Mouse (Mus musculus) limb, embryonic 15.5 days (tissue): ENCODE measurements at regions not wholly inside any gene's neighbourhood (a gene's known extent, or its start where the extent isn't known, plus 50 kb on each side); places are given as distances from the start of the nearest gene placed in this dataset.

Source experiments
- ATAC-seq: fragments of 200-750 bp; cut with Nextera tagmentation; 2 replicates; pipeline ENCODE4 v1.8.0; 2017; ENCODE audit warnings: low read depth, moderate TSS enrichment; ENCODE audit not compliant: insufficient number of reproducible peaks, low FRiP score, low TSS enrichment
- H3K27ac ChIP-seq: fragments of 300-500 bp; sonication (generic); 2 replicates; pipeline ENCODE4 v1.5.1; 2015; ENCODE audit warnings: moderate library complexity, mild to moderate bottlenecking, inconsistent platforms
- H3K27me3 ChIP-seq: fragments of 300-500 bp; sonication (generic); 2 replicates; pipeline ENCODE4 v1.6.1; 2015; ENCODE audit warnings: inconsistent platforms
- H3K36me3 ChIP-seq: fragments of 300-500 bp; sonication (generic); 2 replicates; pipeline ENCODE4 v1.6.1; 2015; ENCODE audit warnings: inconsistent platforms
- H3K4me1 ChIP-seq: fragments of 300-500 bp; sonication (generic); 2 replicates; pipeline ENCODE4 v1.6.1; 2015; ENCODE audit warnings: inconsistent platforms
- H3K4me2 ChIP-seq: fragments of 300-500 bp; sonication (generic); 2 replicates; pipeline ENCODE4 v1.6.1; 2015; ENCODE audit warnings: mild to moderate bottlenecking, inconsistent platforms
- H3K4me3 ChIP-seq: fragments of 300-500 bp; sonication (generic); 2 replicates; pipeline ENCODE4 v1.5.1; 2015; ENCODE audit warnings: mild to moderate bottlenecking, inconsistent platforms
- H3K9ac ChIP-seq: fragments of 300-500 bp; sonication (generic); 2 replicates; pipeline ENCODE4 v1.6.1; 2015; ENCODE audit warnings: inconsistent platforms
- H3K9me3 ChIP-seq: fragments of 300-500 bp; sonication (generic); 2 replicates; pipeline ENCODE4 v1.6.1; 2016; ENCODE audit warnings: inconsistent platforms
- WGBS: fragments of 180-500 bp; shearing (Covaris S2); methylation state at CpG from one replicate; pipeline ENCODE4 v1.1.7; 2015; 5-methylcytosine and 5-hydroxymethylcytosine counted together

DNA sequence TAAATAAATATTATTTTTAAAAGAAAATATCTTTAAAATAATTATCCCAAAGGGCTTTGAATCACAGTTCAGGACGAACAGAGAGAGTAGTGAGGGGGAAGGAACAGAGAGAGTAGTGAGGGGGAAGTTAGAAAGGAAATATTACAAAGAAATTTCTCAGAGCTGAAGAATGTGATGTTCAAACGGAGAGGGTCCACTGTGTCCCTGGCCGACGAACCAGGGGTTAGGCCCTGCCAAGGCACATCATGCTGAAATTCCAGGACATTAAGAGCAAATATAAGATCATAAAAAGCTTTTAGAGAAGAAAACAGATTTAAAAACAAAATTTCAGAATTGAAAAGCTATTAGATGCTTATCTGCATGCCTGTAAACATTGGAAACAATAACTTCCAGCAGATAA is 61.6 kb downstream of the Skor1 start:
- Histone ChIP-seq H3K36me3 (no peaks in the 10 kb centered on the region), H3K4me2 (no peak overlapping the region), H3K9ac (no peak overlapping the region), H3K9me3 (no peaks in the 10 kb centered on the region), H3K4me3 (no peak overlapping the region), H3K27me3 (no peaks in the 10 kb centered on the region), H3K27ac (no peak overlapping the region), H3K4me1 (peaks cover 15% of the 10 kb centered on the region; the same call in 1 of the 2 replicates)
- 57% methylated on average over 4 of the region's 4 CpGs for WGBS
- no peak for ATAC-seq

DNA sequence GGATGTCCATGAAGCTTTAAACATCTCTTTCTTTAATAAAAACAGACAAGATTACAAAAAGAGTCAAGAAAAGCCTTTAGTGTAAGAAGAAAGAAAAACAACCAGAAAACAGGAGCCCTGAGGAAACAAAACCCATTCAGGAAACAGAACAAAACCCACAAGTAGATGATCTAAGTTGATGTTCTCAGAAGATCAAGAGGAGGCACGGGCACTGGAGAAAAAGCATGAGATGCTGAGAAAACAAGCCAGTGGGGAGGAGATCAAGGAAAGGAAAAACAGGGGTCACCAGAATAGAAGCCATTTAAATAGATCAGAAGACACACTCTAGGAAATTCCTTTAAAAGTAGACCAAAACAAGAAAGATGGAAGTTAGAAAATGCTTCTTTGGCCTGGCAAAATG is 62.1 kb downstream of the Skor1 start:
- Histone ChIP-seq H3K27ac (no peak overlapping the region), H3K9me3 (no peaks in the 10 kb centered on the region), H3K27me3 (no peaks in the 10 kb centered on the region), H3K4me1 (peaks cover 10% of the 10 kb centered on the region; the same call in 1 of the 2 replicates), H3K4me3 (no peak overlapping the region), H3K4me2 (no peak overlapping the region), H3K9ac (no peak overlapping the region), H3K36me3 (no peaks in the 10 kb centered on the region)
- no peak for ATAC-seq
- WGBS, result 68% methylated on average over 1 of the region's 1 CpGs

DNA sequence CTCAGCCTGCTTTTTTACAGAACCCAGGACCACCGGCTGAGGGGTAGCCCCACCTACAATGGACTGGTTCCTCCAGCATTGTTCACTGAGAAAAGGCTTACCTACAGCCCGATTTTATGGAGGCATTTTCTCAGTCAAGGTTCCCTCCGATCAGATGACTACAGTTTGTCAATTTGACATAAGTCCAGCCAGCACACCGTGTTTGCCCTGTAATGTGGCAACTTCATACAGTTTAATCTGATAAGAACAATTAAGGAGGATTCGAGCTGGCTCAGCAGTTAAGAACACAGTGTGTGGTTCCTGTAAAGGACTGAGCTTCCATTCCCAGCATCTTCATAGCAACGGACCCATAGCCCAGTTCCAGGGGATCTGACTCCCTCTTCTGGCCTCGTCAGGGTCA is 65.9 kb downstream of the Skor1 start:
- Histone ChIP-seq H3K9me3 (no peaks in the 10 kb centered on the region), H3K4me1 (0 out of 2 replicates have a peak, but pooled peaks cover 2% of the 10 kb centered on the region), H3K27me3 (no peaks in the 10 kb centered on the region), H3K4me3 (no peak overlapping the region), H3K27ac (no peak overlapping the region), H3K9ac (no peak overlapping the region), H3K4me2 (no peak overlapping the region), H3K36me3 (no peaks in the 10 kb centered on the region)
- WGBS, result 81% methylated on average over 7 of the region's 7 CpGs
- ATAC-seq, result no peak

DNA sequence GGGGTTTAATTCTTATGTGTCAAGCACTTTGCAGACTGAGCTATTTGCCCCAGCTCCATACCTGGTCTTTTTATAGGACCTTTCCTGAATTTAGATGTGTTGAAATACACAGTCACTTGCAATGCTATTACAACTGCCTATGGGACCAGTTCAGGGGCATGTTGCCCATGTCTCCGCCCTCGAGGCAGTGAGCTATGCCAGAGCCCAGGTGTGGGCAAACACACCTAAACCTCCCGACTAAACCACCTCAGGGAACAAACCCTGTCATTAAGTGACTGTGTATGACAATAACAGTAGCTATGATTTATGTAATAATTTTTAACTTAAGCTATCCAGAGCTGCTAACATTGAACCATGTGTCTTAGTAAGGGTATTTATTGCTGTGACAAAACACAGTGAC is 66.5 kb downstream of the Skor1 start:
- 61% methylated on average over 3 of the region's 3 CpGs for WGBS
- Histone ChIP-seq H3K27ac (no peak overlapping the region), H3K36me3 (no peaks in the 10 kb centered on the region), H3K9ac (no peak overlapping the region), H3K4me1 (0 out of 2 replicates have a peak, but pooled peaks cover 2% of the 10 kb centered on the region), H3K4me3 (no peak overlapping the region), H3K4me2 (no peak overlapping the region), H3K27me3 (no peaks in the 10 kb centered on the region), H3K9me3 (no peaks in the 10 kb centered on the region)
- no peak for ATAC-seq

DNA sequence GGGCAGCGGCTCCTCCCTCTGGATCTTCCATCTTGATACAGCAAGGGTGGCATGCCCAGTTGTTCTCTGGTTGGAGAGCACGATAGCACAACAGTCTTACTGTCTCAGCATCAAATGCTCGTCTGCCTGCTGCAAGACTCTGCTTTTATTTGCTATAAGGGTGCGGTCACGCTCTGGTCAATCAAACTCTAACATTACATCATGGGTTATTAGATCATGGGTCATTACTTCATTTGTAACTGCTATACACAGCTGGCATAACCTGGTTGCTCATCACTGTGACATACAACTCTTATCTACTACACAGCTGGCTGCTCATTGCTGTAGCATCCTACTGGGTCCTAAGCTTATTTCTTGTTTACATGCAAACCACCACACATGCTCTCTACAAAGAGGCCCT is 68.4 kb downstream of the Skor1 start:
- no peaks in the 10 kb centered on the region for H3K36me3 ChIP-seq
- H3K9ac ChIP-seq, result no peak overlapping the region
- H3K4me3 ChIP-seq, result no peak overlapping the region
- H3K27me3 ChIP-seq, result no peaks in the 10 kb centered on the region
- no peak overlapping the region for H3K4me2 ChIP-seq
- no peaks in the 10 kb centered on the region for H3K9me3 ChIP-seq
- ATAC-seq, result no peak
- H3K27ac ChIP-seq, result no peak overlapping the region
- peaks cover 3% of the 10 kb centered on the region; the same call in 1 of the 2 replicates for H3K4me1 ChIP-seq
- WGBS, result 88% methylated on average over 5 of the region's 5 CpGs

DNA sequence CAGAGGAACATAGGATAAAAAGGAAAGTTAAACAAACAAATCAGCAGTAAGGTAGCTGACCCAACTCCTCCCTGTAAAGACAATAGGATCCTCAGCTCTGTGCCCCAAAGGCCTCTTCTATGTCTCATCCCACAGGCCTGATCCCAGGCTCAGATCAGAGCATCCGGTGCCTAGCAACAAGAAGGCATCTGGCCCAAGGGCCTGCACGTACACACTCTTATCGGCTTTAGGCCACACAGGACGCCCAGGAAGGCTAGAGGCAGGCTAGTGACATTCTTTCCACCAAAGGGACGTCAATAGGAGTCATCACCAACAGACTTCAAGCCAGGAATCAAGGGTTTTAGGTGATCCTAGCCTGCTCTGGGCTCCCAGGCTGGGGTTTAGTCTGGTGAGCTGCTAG is 73.5 kb downstream of the Skor1 start:
- Histone ChIP-seq H3K9me3 (no peaks in the 10 kb centered on the region), H3K9ac (no peak overlapping the region), H3K36me3 (no peaks in the 10 kb centered on the region), H3K4me3 (no peak overlapping the region), H3K27me3 (no peaks in the 10 kb centered on the region), H3K4me2 (no peak overlapping the region), H3K4me1 (peaks cover 17% of the 10 kb centered on the region), H3K27ac (no peak overlapping the region)
- WGBS, result 46% methylated on average over 5 of the region's 5 CpGs
- ATAC-seq, result no peak

DNA sequence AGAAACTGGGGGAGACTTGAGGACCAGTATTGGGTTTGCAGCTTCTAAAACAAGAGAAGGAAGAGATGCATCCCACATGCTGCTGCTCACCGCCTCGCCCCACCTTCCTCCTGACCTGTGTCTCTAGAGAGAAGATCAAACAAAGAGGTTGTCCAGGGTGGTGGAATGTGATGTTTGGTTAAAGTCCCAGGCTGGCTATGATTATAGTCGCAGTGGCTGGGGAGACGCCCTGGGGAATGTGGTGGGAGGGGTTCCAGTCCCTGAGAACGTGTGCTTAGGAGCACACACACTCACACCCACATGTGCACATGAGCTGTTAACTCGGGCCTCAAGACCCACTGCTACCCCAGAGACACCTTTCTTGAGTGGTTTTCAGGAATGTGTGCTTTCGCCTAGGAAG is 74.0 kb downstream of the Skor1 start:
- H3K4me3 ChIP-seq, result no peak overlapping the region
- 29% methylated on average over 7 of the region's 7 CpGs for WGBS
- H3K4me2 ChIP-seq, result no peak overlapping the region
- ATAC-seq, result no peak
- no peaks in the 10 kb centered on the region for H3K9me3 ChIP-seq
- peaks cover 21% of the 10 kb centered on the region for H3K4me1 ChIP-seq
- no peaks in the 10 kb centered on the region for H3K36me3 ChIP-seq
- H3K27ac ChIP-seq, result no peak overlapping the region
- no peak overlapping the region for H3K9ac ChIP-seq
- H3K27me3 ChIP-seq, result no peaks in the 10 kb centered on the region

DNA sequence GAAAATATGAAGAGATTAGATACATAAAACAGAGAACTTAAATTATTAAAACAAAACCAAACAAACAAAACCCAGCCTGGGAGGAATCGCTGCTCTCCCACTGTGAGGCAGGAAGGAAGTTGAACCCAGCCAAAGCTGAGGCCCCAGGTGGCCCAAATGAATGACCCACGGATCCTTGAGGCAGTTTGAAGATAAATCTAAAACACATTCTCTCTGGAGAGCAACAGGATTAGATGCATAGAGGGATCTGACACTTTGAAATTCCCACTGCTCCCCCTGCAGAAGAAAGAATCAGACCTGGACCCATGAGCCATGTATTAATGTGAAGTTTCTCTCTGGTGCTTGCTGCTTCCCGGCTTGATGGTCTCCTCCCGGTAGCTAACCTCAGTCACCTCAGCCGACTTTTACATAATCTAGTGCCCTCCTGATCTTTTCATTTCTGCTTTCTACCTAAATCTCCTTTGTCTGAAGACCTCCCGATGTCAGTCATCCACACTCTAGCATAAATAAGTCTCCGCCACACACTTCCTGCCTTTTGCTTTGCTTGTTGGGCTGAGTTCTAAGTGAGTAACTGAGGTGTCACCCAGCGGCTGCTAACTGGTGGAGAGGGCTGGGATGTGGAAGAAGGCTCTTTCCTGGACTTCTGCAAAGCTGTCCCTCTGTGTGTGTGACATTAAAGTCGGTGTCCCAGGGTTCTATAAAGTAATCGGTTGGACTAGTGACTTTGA is 74.6 kb downstream of the Skor1 start:
- H3K27me3 ChIP-seq, result no peaks in the 10 kb centered on the region
- 27% methylated on average over 10 of the region's 10 CpGs for WGBS
- ATAC-seq, result no peak
- H3K9ac ChIP-seq, result no peak overlapping the region
- H3K27ac ChIP-seq, result no peak overlapping the region; the same call in 1 of the 2 replicates
- H3K36me3 ChIP-seq, result no peaks in the 10 kb centered on the region
- H3K9me3 ChIP-seq, result no peaks in the 10 kb centered on the region
- peaks cover 24% of the 10 kb centered on the region for H3K4me1 ChIP-seq
- no peak overlapping the region for H3K4me2 ChIP-seq
- no peak overlapping the region for H3K4me3 ChIP-seq

DNA sequence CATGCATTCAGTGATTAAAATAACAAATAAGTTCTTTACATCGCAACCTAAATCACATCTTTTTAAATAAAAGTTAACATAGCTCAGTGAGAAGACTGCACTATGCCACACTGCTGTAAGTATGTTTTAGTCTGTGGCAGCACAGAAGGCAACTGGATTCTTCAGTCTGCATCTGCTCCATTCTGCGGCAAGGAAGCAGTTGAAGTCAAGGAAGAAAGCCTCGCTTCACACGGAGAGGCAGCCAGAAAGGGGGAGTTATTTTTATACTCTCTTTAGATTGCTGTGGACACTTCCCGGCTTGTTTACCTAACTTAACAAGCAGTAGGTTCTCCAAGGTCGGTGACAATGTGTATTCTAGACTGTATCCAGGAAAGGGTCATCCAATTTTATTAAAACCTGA is 77.7 kb downstream of the Skor1 start:
- Histone ChIP-seq H3K36me3 (no peaks in the 10 kb centered on the region), H3K27ac (0 out of 2 replicates have a peak overlapping the region, but pooled peaks have one; percentile 13), H3K4me1 (peaks cover 33% of the 10 kb centered on the region), H3K4me3 (no peak overlapping the region), H3K4me2 (no peak overlapping the region), H3K9me3 (no peaks in the 10 kb centered on the region), H3K27me3 (no peaks in the 10 kb centered on the region), H3K9ac (no peak overlapping the region)
- 39% methylated on average over 6 of the region's 6 CpGs for WGBS
- no peak for ATAC-seq

DNA sequence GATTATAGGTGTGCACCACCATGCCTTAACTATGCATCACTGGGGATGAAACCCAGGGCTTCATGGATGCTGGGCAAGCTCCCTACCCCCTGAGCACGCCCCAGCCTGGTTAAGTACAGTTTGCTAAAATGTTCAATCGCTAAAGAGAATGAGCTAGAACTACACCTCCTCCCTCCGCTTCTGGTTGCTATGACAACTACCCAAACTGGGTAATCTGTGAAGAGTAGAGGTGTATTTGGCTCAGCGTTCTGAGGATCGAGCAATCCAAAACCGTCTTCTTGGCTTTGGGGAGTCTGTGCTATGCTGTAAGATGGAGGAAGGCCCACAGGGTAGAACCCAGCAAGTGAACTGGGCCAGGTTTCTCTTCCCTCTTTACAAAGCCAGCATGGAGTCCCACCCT is 78.8 kb downstream of the Skor1 start:
- H3K4me3 ChIP-seq, result no peak overlapping the region
- H3K36me3 ChIP-seq, result no peaks in the 10 kb centered on the region
- H3K4me1 ChIP-seq, result peaks cover 27% of the 10 kb centered on the region
- no peaks in the 10 kb centered on the region for H3K27me3 ChIP-seq
- H3K27ac ChIP-seq, result no peak overlapping the region
- 72% methylated on average over 6 of the region's 6 CpGs for WGBS
- H3K9me3 ChIP-seq, result no peaks in the 10 kb centered on the region
- no peak for ATAC-seq
- no peak overlapping the region for H3K4me2 ChIP-seq
- H3K9ac ChIP-seq, result no peak overlapping the region

DNA sequence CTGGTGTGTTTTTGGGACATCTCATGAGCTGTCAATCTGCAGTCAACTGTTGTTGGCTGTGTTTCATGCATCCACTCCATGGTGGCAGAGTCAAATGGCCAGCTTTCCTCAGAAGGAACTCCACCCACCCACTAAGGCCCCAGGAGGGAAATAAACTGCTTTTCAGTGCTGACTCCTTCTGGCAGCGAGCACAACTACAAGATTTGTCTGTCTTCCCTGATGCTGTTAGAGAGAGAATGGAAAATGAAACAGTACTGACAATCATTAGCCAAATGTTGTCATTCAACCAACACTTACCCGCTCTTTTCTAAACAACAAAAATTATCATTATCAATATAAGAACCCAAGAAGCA is 79.3 kb upstream of the Pias1 start:
- H3K4me3 ChIP-seq, result no peak overlapping the region
- peaks cover 17% of the 10 kb centered on the region for H3K4me1 ChIP-seq
- no peak overlapping the region for H3K4me2 ChIP-seq
- WGBS, result 52% methylated on average over 2 of the region's 2 CpGs
- H3K27me3 ChIP-seq, result no peaks in the 10 kb centered on the region
- no peak overlapping the region for H3K9ac ChIP-seq
- no peak for ATAC-seq
- H3K27ac ChIP-seq, result peak overlapping the region; percentile 77
- H3K9me3 ChIP-seq, result 0 out of 2 replicates have a peak, but pooled peaks cover 5% of the 10 kb centered on the region
- H3K36me3 ChIP-seq, result no peaks in the 10 kb centered on the region

DNA sequence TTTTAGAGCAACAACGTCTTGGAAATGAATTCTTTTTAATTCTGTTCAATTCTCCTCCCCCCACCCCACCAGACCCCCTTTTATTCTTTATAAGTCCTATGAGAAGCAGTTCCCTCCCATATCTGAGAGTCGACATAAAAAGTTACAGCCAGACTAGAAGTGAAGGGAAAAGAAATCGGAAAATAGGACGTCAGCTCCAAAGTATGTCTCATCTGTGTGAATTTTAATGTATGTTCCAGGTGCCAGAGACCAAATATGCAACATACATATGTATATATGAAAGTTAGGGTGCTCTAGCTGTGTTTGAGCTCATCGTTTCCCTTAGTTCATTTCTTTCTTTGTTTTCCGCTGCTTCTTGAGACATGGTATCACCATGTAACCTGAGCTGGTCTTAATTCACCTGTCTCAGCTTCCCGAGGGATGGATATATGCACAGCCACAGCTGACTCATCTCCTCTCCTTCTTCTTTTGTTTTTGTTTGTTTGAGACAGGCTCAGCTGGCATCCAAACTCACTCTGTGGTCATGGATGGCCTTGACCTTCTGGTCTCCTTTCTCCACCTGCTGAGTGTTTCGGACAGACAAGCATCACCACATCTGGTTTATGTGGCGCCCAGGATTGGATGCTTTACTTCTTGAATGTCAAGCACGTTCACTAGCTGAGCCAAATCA is 78.8 kb upstream of the Pias1 start:
- Histone ChIP-seq H3K4me1 (peaks cover 17% of the 10 kb centered on the region), H3K9ac (no peak overlapping the region), H3K9me3 (0 out of 2 replicates have a peak, but pooled peaks cover 6% of the 10 kb centered on the region), H3K27me3 (no peaks in the 10 kb centered on the region), H3K4me2 (no peak overlapping the region), H3K4me3 (no peak overlapping the region), H3K36me3 (no peaks in the 10 kb centered on the region), H3K27ac (peak overlapping the region; percentile 80)
- WGBS, result 56% methylated on average over 10 of the region's 10 CpGs
- ATAC-seq, result peak; percentile 61; the same call in 1 of the 2 replicates
